Mouse (Mus musculus) kidney, adult 2 months (tissue): ENCODE measurements around the gene Gas2l2.

Experiments used
- CTCF ChIP-seq: fragments of 200-500 bp; conservative IDR thresholded peaks from 2 replicates; pipeline ENCODE4 v1.5.1; 2011; ENCODE audit warnings: low read depth, mild to moderate bottlenecking, control low read depth, low read length, moderate library complexity, mixed read lengths; ENCODE audit not compliant: insufficient read depth, insufficient read length
- POLR2A ChIP-seq: fragments of 200-500 bp; IDR thresholded peaks from one replicate; pipeline ENCODE4 v1.6.1; 2011; ENCODE audit warnings: low read depth, low read length, control low read depth

GRCm38 (mm10) chr11:83432533-83432932, 3.3 kb upstream of the Gas2l2 start:
- TF ChIP-seq CTCF (no peak), POLR2A (no peak)
